Mouse (Mus musculus): ENCODE data around the gene Pgbd5.

The Pgbd5 gene

DNA sequence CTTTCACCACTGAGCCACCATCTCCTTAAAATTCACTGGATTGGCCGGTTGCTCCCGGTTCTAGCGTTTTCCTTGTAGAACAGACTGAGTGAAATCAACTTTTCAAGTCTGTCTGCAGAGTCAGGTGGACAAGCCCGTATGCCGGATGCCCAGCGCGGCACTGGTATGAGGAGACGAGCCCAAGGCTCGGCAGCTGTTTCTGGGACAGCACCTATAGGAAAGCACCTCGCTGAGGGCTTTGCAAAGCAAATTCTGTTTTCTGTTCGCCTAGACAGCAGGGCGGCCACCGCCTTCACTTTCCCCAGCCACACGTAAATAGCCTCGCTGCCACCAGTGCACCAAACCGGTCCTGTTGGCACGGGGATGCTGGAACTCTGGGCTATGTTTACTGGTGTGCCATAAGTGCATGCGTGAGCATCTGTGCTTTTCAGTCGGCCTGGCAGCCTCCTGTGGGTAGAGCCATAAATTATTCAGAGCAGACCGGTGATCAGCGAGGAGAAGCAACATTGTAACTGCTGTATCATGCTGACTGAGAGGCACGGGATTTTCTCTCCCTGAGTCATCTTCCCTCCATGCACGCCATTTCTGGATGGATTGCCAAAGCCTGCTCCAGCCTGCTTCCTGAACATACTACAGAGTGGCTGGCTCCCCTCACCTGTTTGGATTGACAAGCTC is 53.1 kb downstream of the Pgbd5 start:
- no peak for DNase-seq

GRCm38 (mm10) chr8:124384336-124384735 is 55.1 kb downstream of the Pgbd5 start:
- DNase-seq = no peak

DNA sequence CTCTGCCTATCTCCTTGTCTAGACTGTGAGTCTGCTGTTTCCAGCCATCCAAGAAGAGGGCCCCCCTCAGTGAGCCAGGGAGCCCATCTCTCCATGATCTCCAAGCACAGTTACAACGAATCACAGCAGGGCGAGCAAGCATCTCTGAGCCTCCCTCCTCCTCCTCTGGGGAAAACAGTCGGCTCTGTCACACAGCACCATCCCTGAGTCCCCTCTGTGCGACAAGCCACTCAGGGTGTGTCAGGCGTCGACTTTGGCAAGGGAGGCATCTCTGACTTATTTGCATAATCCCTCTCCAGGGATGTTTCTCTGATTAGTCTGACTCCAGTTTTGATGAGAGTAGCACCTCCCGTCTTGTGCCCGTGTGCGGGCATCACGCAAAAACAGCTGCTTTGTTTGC is 57.2 kb downstream of the Pgbd5 start:
- DNase-seq = no peak

DNA sequence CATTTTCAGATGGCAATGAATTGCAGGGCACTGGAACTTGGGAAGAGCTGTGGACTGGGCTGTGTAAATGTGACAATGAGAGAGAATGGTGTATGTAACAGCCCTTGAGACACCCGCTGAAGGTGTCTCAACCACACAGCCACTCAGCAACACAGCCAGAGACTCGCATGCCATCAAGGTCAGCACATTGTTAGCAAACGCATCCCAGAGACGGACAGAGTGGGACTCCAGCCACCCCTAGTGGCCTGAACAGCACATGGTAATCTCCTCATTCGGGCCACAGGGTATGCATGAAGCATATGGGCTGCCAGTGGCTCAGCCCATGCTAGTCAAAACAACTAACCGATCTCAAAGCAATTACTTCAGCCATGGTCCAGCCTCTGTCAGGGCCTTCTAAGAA is 60.2 kb downstream of the Pgbd5 start:
- DNase-seq = no peak

DNA sequence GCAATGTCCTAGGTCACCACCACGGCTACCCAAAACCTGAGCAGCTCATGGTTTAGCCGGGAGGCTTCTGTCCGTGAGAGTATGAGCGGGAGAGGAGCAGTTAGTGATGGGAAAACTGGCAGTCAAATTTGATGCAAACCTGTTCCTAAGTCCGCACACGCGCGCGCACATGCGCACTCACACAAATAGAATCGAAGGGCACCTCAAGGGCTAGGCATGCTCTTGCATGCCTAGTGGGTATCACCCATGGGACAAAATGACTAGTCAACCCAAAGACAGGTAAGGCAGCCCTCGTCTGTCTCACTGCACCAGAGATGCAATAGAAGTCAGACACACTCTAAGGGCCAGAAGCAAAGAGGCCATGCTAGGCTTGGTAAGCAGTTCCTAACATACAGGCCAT is 63.1 kb downstream of the Pgbd5 start:
- DNase-seq = no peak

- no peak for DNase-seq
Observed at GRCm38 (mm10) chr8:124375727-124376126, 63.7 kb downstream of the Pgbd5 start.

GRCm38 (mm10) chr8:124375168-124375567 is 64.3 kb downstream of the Pgbd5 start:
- DNase-seq = no peak

DNA sequence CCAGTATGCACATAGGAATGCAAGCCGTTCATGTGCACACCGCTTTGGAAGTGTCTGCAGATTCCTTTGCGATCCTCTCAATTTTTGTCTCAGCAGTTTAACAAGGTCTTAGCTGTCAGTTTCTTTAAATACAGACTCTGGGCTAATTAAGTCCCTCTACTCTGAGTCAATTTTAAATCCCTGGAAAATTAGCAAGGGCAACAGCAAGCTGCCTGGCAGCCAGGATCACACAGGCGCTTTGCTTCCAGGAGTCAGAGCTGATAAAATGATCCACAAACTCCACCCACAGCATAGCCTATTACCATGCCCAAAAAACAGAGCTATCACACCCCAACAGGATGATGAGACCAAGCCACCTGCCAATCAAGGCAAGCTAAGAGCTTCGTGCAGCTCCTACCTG is 65.7 kb downstream of the Pgbd5 start:
- DNase-seq = no peak

- no peak for DNase-seq
Observed at GRCm38 (mm10) chr8:124371410-124372123, 67.9 kb downstream of the Pgbd5 start.

- no peak for DNase-seq
Observed at GRCm38 (mm10) chr8:124370422-124371183, 68.9 kb downstream of the Pgbd5 start.

DNA sequence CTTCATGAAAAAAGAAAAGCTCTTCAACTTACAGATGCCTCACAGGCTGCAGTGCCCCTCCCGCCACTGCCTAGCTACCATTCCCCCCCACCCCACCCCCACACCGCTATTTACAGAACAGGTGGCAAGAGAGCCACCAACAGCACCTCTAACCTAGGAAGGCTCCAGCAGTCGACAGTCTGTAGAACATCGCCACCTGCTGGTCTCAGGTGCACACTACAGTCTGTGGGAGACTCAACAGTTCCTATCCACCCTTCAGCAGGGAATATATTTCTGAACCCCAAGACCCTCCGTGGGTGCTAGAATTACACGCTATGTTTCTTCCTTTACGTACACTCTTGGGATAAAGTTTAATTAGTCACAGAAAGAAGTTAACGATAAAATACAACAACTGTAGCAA is 71.2 kb downstream of the Pgbd5 start:
- DNase-seq = peak; percentile 72

DNA sequence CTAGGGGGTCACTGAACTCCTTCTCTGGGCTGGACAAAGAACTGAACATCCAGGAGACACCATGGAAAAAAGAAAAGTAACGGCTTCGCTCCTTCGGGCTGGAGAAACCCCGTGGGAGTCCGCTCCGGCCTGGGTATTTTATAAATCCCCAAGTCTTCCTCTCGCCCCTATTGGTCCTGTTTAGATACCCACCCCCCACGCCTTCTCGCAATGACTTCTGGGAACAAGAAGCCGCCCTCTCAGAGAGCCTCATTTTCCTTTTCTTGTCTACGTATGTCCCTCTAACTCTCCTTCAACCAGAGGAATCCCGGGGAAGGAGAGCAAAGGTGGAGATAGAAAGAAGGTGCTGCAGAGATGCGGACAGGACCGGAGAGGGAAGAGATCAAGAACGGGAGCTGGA is 76.1 kb downstream of the Pgbd5 start:
- no peak for DNase-seq

DNA sequence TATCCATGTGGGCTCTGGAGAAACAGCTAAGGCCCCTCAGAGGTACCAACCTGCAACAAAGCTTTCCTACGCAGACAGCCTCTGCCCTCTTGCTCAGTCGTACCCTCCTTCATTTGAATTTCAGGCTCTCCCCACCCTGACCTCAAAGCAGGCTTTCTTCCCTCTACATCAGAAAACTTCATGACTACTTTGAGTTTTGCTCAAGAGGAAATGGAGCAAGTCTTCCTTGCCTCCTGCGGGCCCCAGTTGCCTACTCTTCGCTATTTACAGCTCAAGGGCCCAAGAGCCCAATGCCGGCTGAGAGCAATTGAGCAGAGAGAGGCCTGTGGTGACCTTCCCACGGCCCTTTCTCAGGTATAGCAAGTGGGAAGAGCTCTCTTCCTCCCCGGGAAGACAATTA is 76.9 kb downstream of the Pgbd5 start:
- no peak for DNase-seq

DNA sequence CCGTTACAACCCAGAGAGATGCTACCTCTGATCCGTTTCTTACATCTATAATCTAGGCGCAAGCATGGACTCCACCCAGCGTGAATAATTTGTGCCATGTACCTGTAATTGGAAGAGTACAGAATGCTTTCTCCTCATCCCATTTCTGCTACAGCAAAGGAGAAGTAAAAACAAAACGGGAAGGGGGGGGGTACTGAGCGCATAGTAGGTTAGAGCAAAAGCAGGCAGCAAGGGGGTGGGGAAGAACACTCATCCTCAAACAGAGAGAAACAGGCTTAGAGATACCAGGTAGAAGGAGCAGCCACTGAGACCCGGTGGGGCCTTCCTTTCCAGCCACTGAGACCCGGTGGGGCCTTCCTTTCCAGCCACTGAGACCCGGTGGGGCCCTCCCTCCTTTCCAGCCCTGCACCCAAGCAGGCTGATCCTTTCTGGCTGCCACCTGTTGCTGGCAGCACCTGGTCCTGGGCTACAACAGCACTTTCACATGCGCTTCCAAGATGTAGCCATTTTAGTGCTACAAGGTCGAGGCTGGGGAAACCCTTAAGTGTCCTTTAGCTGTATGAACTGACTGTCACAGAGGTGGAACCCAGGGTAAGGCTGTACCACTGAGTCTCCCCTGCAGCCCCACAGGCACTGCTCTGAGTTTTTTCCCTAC is 77.6 kb downstream of the Pgbd5 start:
- DNase-seq = no peak

GRCm38 (mm10) chr8:124360911-124361310 is 78.5 kb downstream of the Pgbd5 start:
- DNase-seq = peak; percentile 25

DNA sequence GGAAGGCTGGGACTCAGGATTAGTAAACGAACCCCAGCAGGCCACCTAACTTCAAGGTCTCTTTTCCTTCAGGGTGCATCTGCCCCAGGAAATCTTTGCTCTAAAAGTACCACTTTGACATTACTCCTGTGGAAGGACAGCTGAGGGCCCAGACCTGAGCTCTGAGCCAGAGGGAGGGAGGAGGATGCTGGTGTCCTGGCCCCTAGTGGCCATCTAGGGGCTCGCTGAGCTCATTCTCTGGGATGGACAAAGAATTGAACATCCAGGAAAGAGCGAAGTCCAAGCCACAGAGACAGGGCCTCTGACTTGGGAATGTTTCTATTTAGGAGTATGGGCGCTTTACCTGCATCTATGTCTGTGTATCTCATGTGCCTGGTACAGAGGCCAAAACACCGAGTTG is 87.8 kb downstream of the Pgbd5 start:
- no peak for DNase-seq

DNA sequence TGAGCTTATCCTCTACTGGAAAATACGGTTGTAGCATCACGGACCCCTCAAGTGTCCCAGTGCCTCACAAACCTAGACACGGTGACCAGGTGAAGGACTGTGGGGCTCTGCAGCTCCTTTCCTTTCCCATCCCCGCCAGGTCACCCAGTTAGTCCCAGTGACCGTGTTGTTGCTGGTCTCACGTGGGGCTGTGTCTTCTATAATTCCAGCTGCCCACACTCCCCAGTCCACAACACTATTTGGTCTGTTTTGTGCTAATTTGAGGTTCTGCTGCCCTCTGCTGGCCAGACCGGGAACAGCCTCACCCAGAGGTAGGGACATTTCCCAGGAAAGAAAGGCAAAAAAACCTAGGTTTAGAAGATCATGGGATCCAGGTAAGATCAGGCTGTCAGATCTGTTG is 89.8 kb downstream of the Pgbd5 start:
- DNase-seq = peak; percentile 81

DNA sequence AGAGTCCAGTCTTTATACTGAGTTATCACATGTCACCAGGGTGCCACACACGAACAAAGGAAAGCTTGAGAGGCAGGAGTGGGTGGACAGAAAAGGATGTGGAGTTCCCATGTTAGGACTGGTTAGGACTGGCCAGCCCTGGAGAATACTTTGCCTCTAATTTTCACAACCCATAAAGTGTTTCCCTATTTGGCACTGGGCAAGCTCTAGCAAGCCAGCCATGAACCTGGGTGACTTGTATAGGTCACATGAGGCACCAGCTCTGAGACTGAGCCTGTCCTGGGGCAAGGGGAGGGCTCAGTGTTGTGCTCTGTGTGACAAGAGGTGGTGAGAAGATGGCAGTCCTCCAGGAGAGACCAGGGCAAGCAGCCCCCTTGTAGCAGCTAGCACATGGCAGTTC is 91.4 kb downstream of the Pgbd5 start:
- peak; percentile 32 for DNase-seq

GRCm38 (mm10) chr8:124346852-124347523 is 92.5 kb downstream of the Pgbd5 start:
- DNase-seq = peak; percentile 43

- DNase-seq = no peak
Observed at GRCm38 (mm10) chr8:124345098-124345497, 94.4 kb downstream of the Pgbd5 start.

DNA sequence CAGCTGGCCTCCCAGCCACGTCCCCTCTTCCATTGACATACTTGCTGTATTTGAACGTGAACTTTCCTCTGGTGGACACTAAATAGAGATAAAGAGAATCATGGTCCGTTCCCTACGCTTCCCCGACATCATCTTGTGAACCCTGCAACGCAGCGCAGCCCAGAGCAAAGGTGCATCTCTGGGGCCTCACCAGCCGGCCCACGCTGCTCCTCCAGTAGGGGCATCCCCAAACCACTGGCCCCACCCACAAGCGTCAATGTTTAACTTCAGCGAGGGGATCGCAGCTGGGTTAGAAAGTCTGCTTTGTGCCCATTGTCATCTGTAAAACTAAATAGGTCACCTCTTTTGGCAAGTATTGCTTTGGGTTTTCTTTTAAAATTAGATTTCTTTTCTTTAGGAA is 95.5 kb downstream of the Pgbd5 start:
- DNase-seq = peak; percentile 59

- no peak for DNase-seq
Observed at GRCm38 (mm10) chr8:124343151-124343550, 96.3 kb downstream of the Pgbd5 start.

Data from kidney, adult 9 months (tissue).